Mouse (Mus musculus): ENCODE data around the gene Ap2a1.

GRCm38 (mm10) chr7:44908706-44909476, 20.4 kb downstream of the Ap2a1 start:
- TF ChIP-seq POLR2A (IDR thresholded peaks at IDR 0.05; ENCODE audit: insufficient read depth, low read depth, low read length) = no peak
- no peak for TF ChIP-seq CTCF (IDR thresholded peaks at IDR 0.05)
- TF ChIP-seq EP300 (IDR thresholded peaks at IDR 0.05; ENCODE audit: insufficient read depth, low read depth, low read length) = no peak
